Mouse (Mus musculus): ENCODE measurements at regions not wholly inside any gene's neighbourhood (a gene's known extent, or its start where the extent isn't known, plus 50 kb on each side); places are given as distances from the start of the nearest gene placed in this dataset.
"Not testable (repeated sequence)": the region's sequence is repeated elsewhere in the genome, so short reads cannot be mapped to it uniquely, and the experiment has no call there.

DNA sequence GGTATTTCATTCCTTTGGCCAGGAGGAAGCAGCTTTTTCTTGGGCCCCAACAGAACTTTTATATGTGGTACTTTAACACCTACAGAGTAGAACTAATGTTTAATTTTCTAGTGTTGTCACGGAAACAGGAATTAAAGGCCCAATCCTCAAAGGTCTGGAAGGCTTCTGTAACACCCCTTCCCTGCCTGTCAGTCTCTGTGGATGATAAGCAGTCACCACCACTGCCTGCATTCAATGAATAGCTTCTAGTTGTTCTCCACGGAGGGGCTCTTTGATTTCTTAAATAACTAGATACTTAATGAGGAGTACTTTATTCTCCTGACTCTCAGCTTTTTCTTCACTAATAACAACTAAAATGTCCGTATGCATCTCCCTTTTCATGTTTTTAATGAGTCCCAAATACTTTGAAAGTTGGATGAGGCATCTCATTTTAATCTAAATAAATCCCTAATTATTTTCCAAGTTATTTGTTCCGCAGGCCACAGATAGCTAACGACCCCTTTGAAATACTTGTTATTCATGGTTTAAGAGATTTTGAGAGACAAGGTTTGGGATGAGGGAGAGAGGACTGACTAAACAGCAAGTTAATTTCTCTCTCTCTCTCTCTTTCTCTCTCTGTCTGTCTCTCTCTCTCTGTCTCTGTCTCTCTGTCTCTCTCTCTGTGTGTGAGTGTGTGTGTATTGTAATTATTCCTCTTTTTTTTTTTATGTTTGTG lies 686.0 kb upstream of the Ghitm start:
- DNase-seq, result no peak

DNA sequence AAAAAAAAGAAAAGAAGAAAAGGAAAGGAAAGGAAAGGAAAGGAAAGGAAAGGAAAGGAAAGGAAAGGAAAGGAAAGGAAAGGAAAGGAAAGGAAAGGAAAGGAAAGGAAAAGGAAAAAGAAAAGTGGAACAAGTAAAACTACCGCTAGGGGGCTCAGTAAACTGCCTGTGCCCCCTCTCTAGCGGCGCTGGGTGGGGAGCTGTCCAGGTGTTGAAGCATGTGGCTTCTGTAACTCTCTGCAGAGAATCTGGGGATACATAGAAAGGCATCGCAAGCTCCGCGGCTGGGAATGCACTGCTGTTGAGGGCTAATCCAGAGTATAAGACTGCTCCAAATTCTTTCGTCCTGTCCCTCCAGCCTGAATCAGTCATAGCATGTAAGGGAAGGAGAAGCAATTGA lies 684.9 kb upstream of the Ghitm start:
- peak in 1 of 2 experiments; percentile 22 for DNase-seq

DNA sequence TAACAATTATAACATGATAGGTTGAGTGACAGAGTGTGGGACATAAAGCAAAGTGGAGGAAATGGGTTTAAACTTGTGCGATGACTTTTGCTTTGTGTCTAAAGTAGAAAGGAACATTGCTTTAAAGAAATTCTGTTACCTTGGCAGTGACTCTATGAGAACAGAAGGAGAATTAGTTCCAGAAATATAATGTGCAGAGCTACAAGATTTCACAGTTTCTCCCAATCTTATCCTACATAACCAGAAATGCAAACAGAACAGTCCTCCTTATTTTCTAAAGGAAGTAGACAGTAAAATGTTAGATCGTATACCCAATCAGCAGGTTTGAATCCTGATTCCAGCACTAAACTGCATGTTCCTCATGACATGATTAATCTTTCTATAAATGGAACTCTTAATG lies 660.6 kb upstream of the Ghitm start:
- DNase-seq, result no peak

DNA sequence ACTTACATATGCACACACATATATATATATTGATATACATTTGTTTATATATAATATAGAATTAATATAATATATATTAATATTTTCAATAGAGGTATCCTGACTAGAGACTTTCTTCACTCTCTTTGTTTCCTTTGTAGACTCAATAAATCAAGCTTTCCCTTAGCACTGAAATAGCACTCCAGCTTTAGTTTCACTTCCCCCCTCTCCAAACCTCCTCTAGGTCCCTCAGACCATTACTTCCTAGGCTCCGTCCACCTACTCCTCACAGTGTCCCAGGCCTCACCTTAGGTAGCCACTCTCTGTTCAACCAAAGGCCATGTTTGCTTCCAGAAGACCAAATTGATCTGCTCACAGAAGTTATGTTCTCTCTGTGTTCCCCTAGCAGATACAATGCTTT lies 630.7 kb upstream of the Ghitm start:
- DNase-seq, result no peak

DNA sequence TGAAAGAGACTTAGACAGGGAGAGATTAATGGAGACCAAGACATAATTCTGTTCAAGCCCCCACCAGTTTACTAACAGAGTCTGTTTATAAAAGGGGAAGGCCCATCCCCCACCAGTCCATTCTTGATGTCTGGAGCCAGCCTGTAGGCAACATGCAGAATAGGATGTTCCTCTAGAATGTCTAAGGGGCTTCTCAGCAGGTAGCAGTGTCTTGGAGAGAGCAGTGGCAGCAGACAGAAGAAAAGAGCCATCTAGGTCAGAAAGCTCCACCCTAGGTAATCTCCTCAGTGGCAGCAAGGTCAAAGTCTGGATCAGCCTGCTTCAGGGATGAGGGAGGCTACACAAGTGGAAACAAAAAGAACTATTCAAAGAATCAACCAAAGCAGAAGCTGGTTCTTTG lies 614.6 kb upstream of the Ghitm start:
- DNase-seq, result not testable (repeated sequence)

DNA sequence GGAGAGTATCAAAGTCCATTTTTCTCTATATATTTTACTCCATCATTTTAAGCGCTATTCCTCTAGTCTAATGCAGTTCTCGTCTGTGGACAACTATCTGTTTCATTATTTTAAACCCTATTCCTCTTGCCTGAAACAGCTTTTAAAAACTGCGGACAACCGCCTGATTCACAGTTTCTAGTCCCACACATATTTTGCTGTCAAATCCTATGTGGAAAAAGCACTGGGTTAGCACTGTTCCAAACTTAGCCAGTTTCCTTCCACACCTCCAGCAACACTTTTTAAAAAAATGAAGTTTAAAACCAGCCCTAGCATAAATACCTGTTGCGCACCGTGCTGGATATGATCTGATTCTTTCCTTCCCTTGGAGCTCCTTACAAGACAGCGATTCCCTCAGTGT lies 614.1 kb upstream of the Ghitm start:
- DNase-seq, result no peak

DNA sequence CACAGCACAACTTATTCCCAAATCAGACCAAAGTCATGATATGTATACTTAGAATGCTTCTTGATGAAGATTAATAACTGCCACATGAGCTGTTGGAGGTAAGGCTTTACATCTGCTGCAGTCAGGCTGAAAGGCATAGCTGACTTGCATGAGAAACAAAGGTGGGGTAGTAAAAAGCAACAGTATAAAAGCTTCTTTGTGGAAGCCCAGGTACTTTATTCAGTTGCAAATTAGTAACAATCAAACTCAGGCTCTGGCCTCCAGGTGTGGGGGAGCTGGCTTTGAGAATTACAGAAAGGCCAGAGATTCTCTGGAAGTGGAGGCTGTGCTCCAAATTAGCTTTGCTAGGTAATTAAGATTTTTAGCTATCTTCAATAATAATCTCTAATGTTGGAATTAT lies 608.0 kb upstream of the Ghitm start:
- no peak for DNase-seq

DNA sequence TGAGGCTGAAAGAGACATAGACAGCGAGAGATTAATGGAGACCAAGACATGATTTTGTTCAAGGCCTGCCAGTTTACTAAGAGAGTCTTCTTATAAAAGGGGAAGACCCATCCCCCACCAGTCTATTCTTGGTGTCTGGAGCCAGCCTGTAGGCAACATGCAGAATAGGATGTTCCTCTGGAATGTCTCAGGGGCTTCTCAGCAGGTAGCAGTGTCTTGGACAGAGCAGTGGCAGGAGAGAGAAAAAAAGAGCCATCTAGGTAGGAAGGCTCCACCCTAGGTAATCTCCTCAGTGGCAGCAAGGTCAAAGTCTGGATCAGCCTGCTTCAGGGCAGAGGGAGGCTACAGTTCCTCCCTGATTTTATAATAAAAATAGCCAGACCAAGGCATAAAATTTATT lies 607.4 kb upstream of the Ghitm start:
- not testable (repeated sequence) for DNase-seq
